Mouse (Mus musculus) G1E (cell line): ENCODE results near the gene Ppara.

ENCODE experiments used
- CTCF ChIP-seq: IDR thresholded peaks from 2 replicates; pipeline ENCODE4 v1.5.1; 2012; ENCODE audit warnings: low read depth, low read length, inconsistent platforms, mixed read lengths
- GATA1 ChIP-seq: IDR thresholded peaks from 2 replicates; pipeline ENCODE4 v1.6.1; 2012; ENCODE audit warnings: borderline replicate concordance, low read length, inconsistent platforms, mixed read lengths
- TAL1 ChIP-seq: conservative IDR thresholded peaks from 2 replicates; pipeline ENCODE4 v1.6.1; 2012; ENCODE audit warnings: low read depth, low read length, inconsistent platforms, mixed read lengths

DNA sequence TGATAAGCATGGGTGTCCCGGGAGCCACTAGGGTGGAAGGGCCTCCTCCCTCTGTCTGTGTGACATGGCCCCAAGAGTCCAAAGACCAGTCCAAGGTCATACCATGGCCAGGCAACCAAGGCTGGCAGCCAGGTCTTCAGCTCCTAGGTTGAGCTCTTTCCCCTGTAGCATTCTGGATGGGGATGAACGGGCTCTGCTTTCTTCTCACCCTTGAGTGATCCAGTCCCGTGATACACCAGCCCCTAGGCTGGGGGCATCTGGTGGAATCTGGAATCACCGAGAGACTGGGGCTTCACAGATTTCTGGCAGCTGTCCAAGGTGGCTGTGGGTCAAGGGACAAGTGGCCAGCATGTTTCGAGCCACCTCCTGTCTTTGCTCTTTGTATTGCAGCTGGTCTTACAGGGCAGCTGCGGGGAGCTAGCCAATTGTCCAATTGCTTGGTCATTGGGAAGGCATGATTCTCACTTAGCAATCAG is 14.4 kb upstream of the Ppara start:
- TF ChIP-seq CTCF (no peak), TAL1 (no peak), GATA1 (no peak)
